Mouse (Mus musculus) midbrain, embryonic 12.5 days (tissue): Measurements from ENCODE around the gene Zbtb12. TPM values are rescaled to one million over a fixed set of nuclear protein-coding genes. Genes with fewer than 3 reads are reported as not detected.

Experiments used
- ATAC-seq: fragments of 200-750 bp; cut with Nextera tagmentation; 2 replicates; pipeline ENCODE4 v1.8.0; 2017; ENCODE audit warnings: low read depth, moderate TSS enrichment, moderate library complexity; ENCODE audit not compliant: low FRiP score
- H3K27ac ChIP-seq: fragments of 300-500 bp; sonication (generic); replicated peaks from 2 replicates; pipeline ENCODE4 v1.5.1; 2016; ENCODE audit warnings: mild to moderate bottlenecking
- H3K27me3 ChIP-seq: fragments of 300-500 bp; sonication (generic); 2 replicates; pipeline ENCODE4 v1.6.1; 2016; ENCODE audit warnings: mild to moderate bottlenecking
- H3K36me3 ChIP-seq: fragments of 300-500 bp; sonication (generic); 2 replicates; pipeline ENCODE4 v1.6.1; 2016
- H3K4me1 ChIP-seq: fragments of 300-500 bp; sonication (generic); 2 replicates; pipeline ENCODE4 v1.6.1; 2016
- H3K4me2 ChIP-seq: fragments of 300-500 bp; sonication (generic); replicated peaks from 2 replicates; pipeline ENCODE4 v1.6.1; 2016; ENCODE audit warnings: mild to moderate bottlenecking, moderate library complexity
- H3K4me3 ChIP-seq: fragments of 300-500 bp; sonication (generic); 2 replicates; pipeline ENCODE4 v1.5.1; 2016; ENCODE audit warnings: mild to moderate bottlenecking
- H3K9ac ChIP-seq: fragments of 300-500 bp; sonication (generic); replicated peaks from 2 replicates; pipeline ENCODE4 v1.6.1; 2016; ENCODE audit warnings: mild to moderate bottlenecking, moderate library complexity
- H3K9me3 ChIP-seq: fragments of 300-500 bp; sonication (generic); 2 replicates; pipeline ENCODE4 v1.6.1; 2016; ENCODE audit warnings: mild to moderate bottlenecking
- whole genome bisulfite sequencing: fragments of 180-500 bp; shearing (Covaris S2); methylation state at CpG from one replicate; pipeline ENCODE4 v1.1.7; 2016; 5-methylcytosine and 5-hydroxymethylcytosine counted together
- polyA plus RNA-seq: library from polyadenylated mRNA; unstranded; fragments of >200 nt; fragmentation: Nextera tagmentation; extraction: Ambion mirVana; gene quantifications from 2 replicates; pipeline ENCODE4 v1.2.1, GENCODE M21; 2016

The Zbtb12 gene
- polyA plus RNA-seq, 1 experiment from 2014 or later, result 11.4 TPM

- H3K4me1 ChIP-seq, result no peaks in the 10 kb centered on the region
- no peaks in the 10 kb centered on the region for H3K36me3 ChIP-seq
- ATAC-seq, result no peak
- no peak overlapping the region for H3K27ac ChIP-seq
- H3K4me3 ChIP-seq, result no peak overlapping the region
- peaks cover 32% of the 10 kb centered on the region for H3K27me3 ChIP-seq
- H3K9ac ChIP-seq, result no peak overlapping the region
- H3K9me3 ChIP-seq, result no peaks in the 10 kb centered on the region
- 67% methylated on average over 3 of the region's 3 CpGs for WGBS
- no peak overlapping the region for H3K4me2 ChIP-seq
Measured at GRCm38 (mm10) chr17:34883332-34883731, 4.0 kb downstream of the Zbtb12 start.

- no peak for ATAC-seq
- H3K27me3 ChIP-seq, result peaks cover 32% of the 10 kb centered on the region
- H3K4me3 ChIP-seq, result no peak overlapping the region
- H3K36me3 ChIP-seq, result no peaks in the 10 kb centered on the region
- no peak overlapping the region for H3K27ac ChIP-seq
- no peaks in the 10 kb centered on the region for H3K9me3 ChIP-seq
- WGBS, result 89% methylated on average over 6 of the region's 6 CpGs
- no peak overlapping the region for H3K9ac ChIP-seq
- H3K4me2 ChIP-seq, result no peak overlapping the region
- H3K4me1 ChIP-seq, result no peaks in the 10 kb centered on the region
Measured at GRCm38 (mm10) chr17:34884704-34885103, 5.4 kb downstream of the Zbtb12 start.

GRCm38 (mm10) chr17:34885615-34886014 lies 6.3 kb downstream of the Zbtb12 start:
- Histone ChIP-seq H3K27me3 (peaks cover 24% of the 10 kb centered on the region), H3K4me2 (no peak overlapping the region), H3K9ac (no peak overlapping the region), H3K4me3 (no peak overlapping the region), H3K36me3 (no peaks in the 10 kb centered on the region), H3K27ac (no peak overlapping the region), H3K4me1 (no peaks in the 10 kb centered on the region), H3K9me3 (no peaks in the 10 kb centered on the region)
- 80% methylated on average over 3 of the region's 3 CpGs for WGBS
- no peak for ATAC-seq

GRCm38 (mm10) chr17:34887942-34888341 lies 8.7 kb downstream of the Zbtb12 start:
- Histone ChIP-seq H3K27ac (no peak overlapping the region), H3K4me1 (no peaks in the 10 kb centered on the region), H3K36me3 (no peaks in the 10 kb centered on the region), H3K4me3 (no peak overlapping the region), H3K9ac (no peak overlapping the region), H3K4me2 (no peak overlapping the region), H3K9me3 (no peaks in the 10 kb centered on the region), H3K27me3 (0 out of 2 replicates have a peak, but pooled peaks cover 8% of the 10 kb centered on the region)
- no peak for ATAC-seq
- 87% methylated on average over 5 of the region's 5 CpGs for WGBS

- H3K4me2 ChIP-seq, result no peak overlapping the region
Measured at GRCm38 (mm10) chr17:34890074-34890743, 10.9 kb downstream of the Zbtb12 start.

GRCm38 (mm10) chr17:34891377-34891776 lies 12.1 kb downstream of the Zbtb12 start:
- no peak overlapping the region for H3K4me2 ChIP-seq
- H3K27me3 ChIP-seq, result no peaks in the 10 kb centered on the region
- H3K27ac ChIP-seq, result no peak overlapping the region
- no peak overlapping the region for H3K9ac ChIP-seq
- WGBS, result 96% methylated on average over 2 of the region's 2 CpGs
- H3K4me1 ChIP-seq, result peaks cover 19% of the 10 kb centered on the region
- no peak overlapping the region for H3K4me3 ChIP-seq
- no peaks in the 10 kb centered on the region for H3K9me3 ChIP-seq
- peaks cover 7% of the 10 kb centered on the region for H3K36me3 ChIP-seq
- ATAC-seq, result no peak

More at GRCm38 (mm10) chr17:34890074-34890743, 10.9 kb downstream of the Zbtb12 start:
- H3K27ac ChIP-seq, result no peak overlapping the region
- no peaks in the 10 kb centered on the region for H3K27me3 ChIP-seq
- H3K4me3 ChIP-seq, result no peak overlapping the region
- no peaks in the 10 kb centered on the region for H3K9me3 ChIP-seq
- H3K9ac ChIP-seq, result no peak overlapping the region
- ATAC-seq, result no peak
- WGBS, result 87% methylated on average over 12 of the region's 12 CpGs
- H3K4me1 ChIP-seq, result peaks cover 8% of the 10 kb centered on the region
- no peaks in the 10 kb centered on the region for H3K36me3 ChIP-seq

GRCm38 (mm10) chr17:34893072-34893824 lies 14.0 kb downstream of the Zbtb12 start:
- ATAC-seq, result no peak
- Histone ChIP-seq H3K4me3 (peak overlapping the region; percentile 92; the same call in 1 of the 2 replicates), H3K4me1 (peaks cover 36% of the 10 kb centered on the region), H3K27me3 (no peaks in the 10 kb centered on the region), H3K27ac (peak overlapping the region; percentile 86), H3K36me3 (peaks cover 9% of the 10 kb centered on the region), H3K4me2 (peak overlapping the region; percentile 98), H3K9me3 (no peaks in the 10 kb centered on the region), H3K9ac (no peak overlapping the region)
- WGBS, result 75% methylated on average over 12 of the region's 12 CpGs

GRCm38 (mm10) chr17:34894074-34894597 lies 14.9 kb downstream of the Zbtb12 start:
- H3K27me3 ChIP-seq, result no peaks in the 10 kb centered on the region
- peak overlapping the region; percentile 98 for H3K4me2 ChIP-seq
- peaks cover 9% of the 10 kb centered on the region for H3K36me3 ChIP-seq
- peak overlapping the region; percentile 90 for H3K27ac ChIP-seq
- no peaks in the 10 kb centered on the region for H3K9me3 ChIP-seq
- peak overlapping the region; percentile 92 for H3K4me3 ChIP-seq
- H3K9ac ChIP-seq, result peak overlapping the region; percentile 97
- WGBS, result 1% methylated on average over 30 of the region's 51 CpGs
- H3K4me1 ChIP-seq, result peaks cover 36% of the 10 kb centered on the region
- peak; percentile 84 for ATAC-seq

GRCm38 (mm10) chr17:34894801-34895530 lies 15.7 kb downstream of the Zbtb12 start:
- Histone ChIP-seq H3K9me3 (no peaks in the 10 kb centered on the region), H3K4me3 (peak overlapping the region; percentile 92), H3K4me1 (peaks cover 41% of the 10 kb centered on the region), H3K9ac (peak overlapping the region; percentile 97), H3K36me3 (peaks cover 9% of the 10 kb centered on the region), H3K4me2 (peak overlapping the region; percentile 98), H3K27me3 (no peaks in the 10 kb centered on the region), H3K27ac (peak overlapping the region; percentile 90)
- WGBS, result 8% methylated on average over 47 of the region's 51 CpGs
- ATAC-seq, result peak; percentile 27; the same call in 1 of the 2 replicates

GRCm38 (mm10) chr17:34895724-34896123 lies 16.4 kb downstream of the Zbtb12 start:
- H3K9me3 ChIP-seq, result no peaks in the 10 kb centered on the region
- peaks cover 9% of the 10 kb centered on the region for H3K36me3 ChIP-seq
- ATAC-seq, result no peak
- peaks cover 49% of the 10 kb centered on the region for H3K4me1 ChIP-seq
- WGBS, result 90% methylated on average over 15 of the region's 15 CpGs
- H3K27me3 ChIP-seq, result no peaks in the 10 kb centered on the region
- peak overlapping the region; percentile 90 for H3K27ac ChIP-seq
- peak overlapping the region; percentile 97 for H3K9ac ChIP-seq
- peak overlapping the region; percentile 92 for H3K4me3 ChIP-seq
- peak overlapping the region; percentile 98 for H3K4me2 ChIP-seq

GRCm38 (mm10) chr17:34896366-34896765 lies 17.1 kb downstream of the Zbtb12 start:
- peak overlapping the region; percentile 98 for H3K4me2 ChIP-seq
- no peaks in the 10 kb centered on the region for H3K27me3 ChIP-seq
- no peaks in the 10 kb centered on the region for H3K9me3 ChIP-seq
- 85% methylated on average over 17 of the region's 17 CpGs for WGBS
- peak overlapping the region; percentile 43; the same call in 1 of the 2 replicates for H3K27ac ChIP-seq
- ATAC-seq, result no peak
- peaks cover 13% of the 10 kb centered on the region for H3K36me3 ChIP-seq
- no peak overlapping the region for H3K9ac ChIP-seq
- peaks cover 50% of the 10 kb centered on the region for H3K4me1 ChIP-seq
- H3K4me3 ChIP-seq, result peak overlapping the region; percentile 92
